Mouse (Mus musculus) induced T-regulatory cell, adult 2 months (primary cell): ENCODE measurements around the gene Rasal1.
A peak's percentile ranks its signal among the peaks of the same experiment; 100 is the strongest.

Source experiments
- DNase-seq: peaks from one replicate; pipeline ENCODE4 v3.0.0-alpha.2; 2012; ENCODE audit warnings: low read depth

Gene Rasal1

DNA sequence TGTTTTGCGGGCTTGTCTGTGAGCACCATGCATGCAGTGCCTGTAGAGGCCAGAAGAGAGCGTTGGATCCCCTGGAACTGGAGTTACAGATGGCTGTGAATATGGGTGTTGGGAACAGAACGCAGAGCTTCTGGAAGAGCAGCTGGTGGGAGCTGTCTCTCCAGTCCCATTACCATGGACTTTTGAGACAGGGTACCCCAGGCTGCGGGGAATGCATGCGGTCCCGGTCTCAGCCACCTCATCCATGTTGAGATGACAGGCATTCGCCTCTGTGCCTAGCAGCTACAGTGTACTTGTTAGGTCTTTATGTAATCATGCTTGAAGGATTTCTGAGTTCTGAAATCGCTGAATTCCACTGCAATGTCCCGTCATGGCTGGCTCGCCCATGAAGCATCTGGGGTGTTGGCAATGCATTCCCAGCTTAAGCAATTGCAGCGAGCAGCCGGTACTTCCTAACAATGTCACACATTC, 7.7 kb downstream of the Rasal1 start:
- no peak for DNase-seq

DNA sequence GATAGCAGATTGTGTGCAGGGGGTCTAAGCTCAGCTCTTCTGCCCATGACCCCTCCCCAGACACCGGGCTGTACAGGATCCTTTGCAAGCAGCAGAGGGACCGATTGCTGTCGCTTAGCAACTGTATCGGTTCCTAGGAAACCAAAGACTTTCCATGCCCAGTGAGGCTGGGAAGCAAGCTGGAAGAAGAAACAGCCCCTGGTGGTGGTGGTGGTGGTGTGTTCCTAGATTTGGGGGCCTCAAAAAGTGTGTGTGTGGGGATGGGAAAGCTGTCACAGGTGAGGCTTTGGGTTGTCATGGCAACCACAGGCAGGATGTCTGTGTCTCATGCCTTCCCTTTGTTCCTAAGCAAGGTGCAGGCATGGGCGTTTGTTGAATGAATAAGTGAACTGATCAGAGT, 12.2 kb downstream of the Rasal1 start:
- DNase-seq = peak; percentile 40

GRCm38 (mm10) chr5:120664888-120665287, 16.3 kb downstream of the Rasal1 start:
- DNase-seq = peak; percentile 60

DNA sequence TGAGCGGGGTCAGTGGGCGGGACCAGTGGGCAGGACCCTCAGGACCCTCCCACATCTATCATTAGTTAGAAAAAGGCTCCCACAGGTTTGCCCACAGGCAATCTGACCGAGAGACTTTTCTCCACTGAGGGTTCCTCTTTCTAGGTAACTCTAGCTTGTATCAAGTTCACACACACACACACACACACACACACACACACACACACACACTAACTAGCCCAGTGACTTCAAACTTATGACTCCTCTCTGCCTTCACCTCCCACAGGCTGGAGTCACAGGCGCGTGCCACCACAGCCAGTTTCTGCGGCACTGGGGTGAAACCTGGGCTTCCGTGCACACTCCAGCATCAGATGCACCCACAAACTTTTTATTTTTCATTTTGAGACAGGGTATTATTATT, 20.1 kb downstream of the Rasal1 start:
- no peak for DNase-seq

DNA sequence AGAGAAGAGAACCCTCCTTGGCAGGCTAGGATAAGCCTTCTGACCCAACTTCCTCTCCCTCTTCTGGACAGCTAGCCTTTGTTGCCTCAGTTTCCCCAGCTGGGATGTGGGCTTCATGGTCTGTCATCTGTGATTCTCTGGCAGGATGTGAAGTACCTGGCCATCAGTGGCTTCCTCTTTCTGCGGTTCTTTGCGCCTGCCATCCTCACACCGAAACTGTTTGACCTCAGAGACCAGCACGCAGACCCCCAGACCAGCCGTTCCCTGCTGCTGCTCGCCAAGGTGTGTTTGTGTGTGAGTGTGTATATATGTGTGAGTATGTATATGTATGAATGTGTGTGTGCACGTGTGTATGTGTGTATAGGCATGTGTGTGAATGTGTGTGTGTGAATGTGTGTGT, 21.5 kb downstream of the Rasal1 start:
- no peak for DNase-seq

DNA sequence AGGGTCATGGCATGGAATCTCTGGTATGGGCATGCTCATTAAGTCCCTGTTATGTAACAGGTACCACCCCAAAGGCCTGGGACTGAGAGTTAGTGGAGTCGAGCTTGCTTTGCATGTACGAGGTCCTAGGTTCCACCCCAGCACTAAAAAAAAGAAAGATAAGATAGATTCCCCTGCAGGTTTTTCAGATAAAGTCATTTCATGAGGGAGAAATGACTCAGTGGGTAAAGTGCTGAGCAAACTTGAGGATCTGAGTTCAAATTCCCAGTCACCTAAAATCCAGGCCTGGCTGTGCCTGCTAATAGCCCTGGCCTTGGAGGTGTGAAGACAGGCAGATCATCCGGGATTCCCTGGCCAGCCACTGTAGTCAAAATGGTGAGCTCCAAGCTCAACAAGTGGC, 23.3 kb downstream of the Rasal1 start:
- DNase-seq = no peak

GRCm38 (mm10) chr5:120673626-120674025, 25.0 kb downstream of the Rasal1 start:
- DNase-seq = peak; percentile 90

- DNase-seq = peak; percentile 59
These were observed 25.9 kb downstream of the Rasal1 start for GRCm38 (mm10) chr5:120674229-120675145.

GRCm38 (mm10) chr5:120677516-120677915, 28.9 kb downstream of the Rasal1 start:
- peak; percentile 87 for DNase-seq

- peak; percentile 69 for DNase-seq
These were observed 31.3 kb downstream of the Rasal1 start for GRCm38 (mm10) chr5:120679676-120680555.

- DNase-seq = no peak
These were observed 32.3 kb downstream of the Rasal1 start for GRCm38 (mm10) chr5:120680918-120681317.

DNA sequence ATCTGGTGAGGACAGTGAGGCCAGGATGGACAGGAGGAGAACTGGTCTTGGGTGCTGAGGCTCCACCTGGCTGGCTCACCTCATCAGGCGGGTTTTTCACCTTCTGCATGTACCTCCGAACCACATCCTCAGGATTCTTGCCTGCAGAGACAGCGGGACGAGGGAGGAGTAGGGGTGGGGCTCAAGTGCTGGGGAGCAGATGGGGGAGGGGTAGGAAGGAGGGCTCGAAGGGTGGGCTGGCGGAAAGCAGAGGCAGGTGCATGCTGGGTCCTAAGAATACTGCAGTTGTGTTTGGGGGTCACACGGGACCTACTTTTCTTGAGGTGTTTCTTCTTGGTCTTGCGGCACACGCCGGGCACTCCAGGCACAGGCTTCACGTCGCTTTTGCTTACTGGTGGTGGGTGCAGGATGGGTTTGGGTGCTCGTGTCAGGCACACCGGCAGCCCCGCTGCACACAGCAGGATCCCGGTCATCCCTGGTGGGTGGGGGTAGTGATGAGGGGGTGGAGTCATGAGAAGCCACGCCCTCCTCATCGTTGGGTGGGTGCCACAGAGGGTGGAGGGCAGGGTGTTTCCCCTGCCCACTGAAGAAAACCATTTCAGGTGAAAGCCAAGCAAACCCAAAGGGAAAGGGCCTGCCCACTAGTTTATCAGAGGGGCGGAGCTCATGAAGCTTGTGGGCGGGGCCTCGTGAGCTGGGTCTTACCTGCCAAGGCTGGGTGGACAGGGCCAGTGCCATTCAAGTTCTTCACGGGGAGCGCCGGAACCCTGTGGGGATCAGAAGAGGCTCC, 34.6 kb downstream of the Rasal1 start:
- peak; percentile 73 for DNase-seq

GRCm38 (mm10) chr5:120685678-120686077, 37.1 kb downstream of the Rasal1 start:
- peak; percentile 86 for DNase-seq

GRCm38 (mm10) chr5:120686749-120687483, 38.3 kb downstream of the Rasal1 start:
- no peak for DNase-seq

GRCm38 (mm10) chr5:120687484-120687851, 38.9 kb downstream of the Rasal1 start:
- DNase-seq = peak; percentile 51

GRCm38 (mm10) chr5:120687897-120688296, 39.3 kb downstream of the Rasal1 start:
- peak; percentile 54 for DNase-seq

DNA sequence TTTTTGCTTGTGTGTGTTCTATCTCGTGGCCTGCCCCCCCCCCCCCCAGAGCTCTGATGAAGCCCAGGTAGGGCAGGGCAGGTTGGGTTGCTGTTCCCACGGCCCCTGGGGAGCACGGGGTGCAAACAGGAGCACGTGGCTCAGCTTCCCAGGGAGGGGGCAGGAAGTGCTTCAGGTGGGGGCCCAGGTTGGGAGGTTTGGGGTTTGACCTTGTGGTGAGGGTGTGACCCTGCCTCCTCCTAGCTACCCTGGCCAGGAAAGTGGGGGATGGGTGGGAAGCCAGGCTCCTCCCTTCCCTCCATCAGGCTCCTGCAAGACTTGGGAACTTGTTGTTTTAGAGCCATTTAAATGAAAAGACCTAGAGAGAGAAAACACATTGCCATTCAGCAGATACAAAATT, 39.8 kb downstream of the Rasal1 start:
- DNase-seq = peak; percentile 86

GRCm38 (mm10) chr5:120690417-120690816, 41.8 kb downstream of the Rasal1 start:
- no peak for DNase-seq

DNA sequence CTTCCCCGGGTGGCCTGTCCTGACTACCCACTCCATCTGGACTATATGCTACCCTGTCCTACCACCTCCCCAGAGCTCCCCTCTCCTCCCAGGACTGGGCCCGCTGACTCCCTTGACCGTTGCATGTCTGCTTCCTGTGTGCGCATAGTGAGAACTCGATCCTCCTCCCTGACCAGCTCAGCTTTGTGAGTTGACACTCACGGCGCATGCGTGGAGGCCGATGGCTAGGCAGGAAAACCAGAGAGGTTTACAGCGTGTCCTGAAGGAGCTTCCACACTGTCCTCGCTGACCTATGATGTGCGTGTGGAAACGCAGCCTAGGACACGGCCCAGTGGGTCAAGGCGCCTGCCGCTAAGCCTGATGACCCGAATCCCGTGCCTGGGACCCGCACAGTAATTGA, 43.4 kb downstream of the Rasal1 start:
- DNase-seq = no peak

GRCm38 (mm10) chr5:120693931-120694694, 45.5 kb downstream of the Rasal1 start:
- no peak for DNase-seq
